Mouse (Mus musculus): ENCODE results near the gene Map4k4. TPM values are rescaled to one million over a fixed set of nuclear protein-coding genes. Genes with fewer than 3 reads are reported as not detected.

Gene Map4k4
- polyA plus RNA-seq, 1 experiment, result 0.01 TPM

DNA sequence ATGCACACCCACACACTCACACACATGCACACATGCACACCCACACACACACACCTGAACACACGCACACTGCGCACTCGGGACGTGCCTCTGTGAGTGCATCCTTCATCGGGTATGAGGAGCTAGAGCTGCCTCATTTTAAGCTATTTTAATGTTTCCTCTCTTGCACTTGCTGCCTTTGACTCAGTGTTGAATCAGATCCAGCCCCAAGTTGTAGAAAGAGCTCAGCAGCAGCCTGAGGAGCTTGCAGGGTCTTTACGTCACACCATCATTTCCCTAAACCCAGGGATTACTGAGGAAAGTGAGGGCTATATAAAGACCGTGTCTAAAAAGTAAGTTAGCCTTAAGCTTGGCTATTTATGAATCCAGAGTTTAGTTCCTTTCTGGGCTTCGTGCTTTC, 62.1 kb downstream of the Map4k4 start:
- no peak for TF ChIP-seq GATA1 (IDR thresholded peaks at IDR 0.05; ENCODE audit: low read length)

GRCm38 (mm10) chr1:39963821-39964220, 63.1 kb downstream of the Map4k4 start:
- no peak for TF ChIP-seq GATA1 (IDR thresholded peaks at IDR 0.05; ENCODE audit: low read length)

- TF ChIP-seq GATA1 (IDR thresholded peaks at IDR 0.05; ENCODE audit: low read length), result no peak
These were observed 63.7 kb downstream of the Map4k4 start for GRCm38 (mm10) chr1:39964427-39964826.

DNA sequence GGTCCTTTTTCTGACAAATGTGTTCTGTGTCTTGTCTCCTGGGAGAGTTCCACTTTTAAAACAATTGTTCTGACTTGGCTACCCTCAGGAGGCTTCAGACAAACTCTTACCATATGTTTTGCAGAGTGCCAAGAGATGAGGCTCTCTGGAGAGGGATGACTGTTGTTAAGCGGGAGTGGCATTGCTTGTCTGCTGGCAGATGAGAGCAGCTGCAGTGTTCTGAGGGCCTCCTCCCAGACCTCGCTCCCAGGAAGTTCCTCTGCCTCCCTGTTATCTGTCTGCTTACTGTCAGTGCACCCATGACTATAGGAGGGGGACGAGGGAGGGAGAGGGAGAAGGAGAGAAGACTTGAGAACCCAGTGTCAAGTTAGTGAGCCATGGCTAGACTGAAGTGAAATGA, 64.7 kb downstream of the Map4k4 start:
- TF ChIP-seq GATA1 (IDR thresholded peaks at IDR 0.05; ENCODE audit: low read length), result no peak

- no peak for TF ChIP-seq GATA1 (IDR thresholded peaks at IDR 0.05; ENCODE audit: low read length)
These were observed 68.3 kb downstream of the Map4k4 start for GRCm38 (mm10) chr1:39968999-39969398.

GRCm38 (mm10) chr1:39969771-39970406, 69.2 kb downstream of the Map4k4 start:
- TF ChIP-seq GATA1 (IDR thresholded peaks at IDR 0.05; ENCODE audit: low read length), result no peak

GRCm38 (mm10) chr1:39972411-39972810, 71.7 kb downstream of the Map4k4 start:
- TF ChIP-seq GATA1 (IDR thresholded peaks at IDR 0.05; ENCODE audit: low read length), result no peak

DNA sequence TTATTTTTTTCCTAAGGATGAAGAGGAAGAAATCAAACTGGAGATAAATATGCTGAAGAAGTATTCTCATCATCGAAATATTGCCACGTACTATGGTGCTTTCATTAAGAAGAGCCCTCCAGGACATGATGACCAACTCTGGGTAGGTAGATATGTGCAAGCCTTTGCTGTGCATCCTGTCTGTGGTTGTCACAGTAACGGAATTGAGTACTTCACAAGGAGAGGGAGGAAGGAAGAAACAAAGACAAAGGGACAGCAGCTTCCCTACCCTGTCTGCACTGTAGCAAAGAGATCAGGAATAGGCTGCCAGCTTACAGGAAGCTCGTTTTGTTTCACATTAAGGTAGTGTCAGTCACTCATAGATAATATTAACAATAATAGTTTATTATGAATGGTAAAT, 73.2 kb downstream of the Map4k4 start:
- TF ChIP-seq GATA1 (IDR thresholded peaks at IDR 0.05; ENCODE audit: low read length), result no peak

DNA sequence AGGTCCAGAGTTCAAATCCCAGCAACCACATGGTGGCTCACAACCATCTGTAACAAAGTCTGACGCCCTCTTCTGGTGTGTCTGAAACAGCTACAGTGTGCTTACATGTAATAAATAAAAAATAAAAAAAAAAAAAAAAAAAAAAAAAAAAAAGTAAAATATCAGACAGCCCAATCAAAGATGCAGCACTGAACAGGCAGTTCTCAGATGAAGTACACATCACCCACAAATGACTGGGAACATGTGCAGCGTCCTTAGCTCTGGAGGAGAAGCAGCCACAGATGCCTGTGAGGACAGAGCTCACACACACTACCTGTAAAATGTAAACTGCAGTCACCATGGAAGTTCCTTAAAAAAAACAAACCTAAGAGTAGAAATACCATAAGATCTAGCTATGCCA, 74.3 kb downstream of the Map4k4 start:
- no peak for TF ChIP-seq GATA1 (IDR thresholded peaks at IDR 0.05; ENCODE audit: low read length)

DNA sequence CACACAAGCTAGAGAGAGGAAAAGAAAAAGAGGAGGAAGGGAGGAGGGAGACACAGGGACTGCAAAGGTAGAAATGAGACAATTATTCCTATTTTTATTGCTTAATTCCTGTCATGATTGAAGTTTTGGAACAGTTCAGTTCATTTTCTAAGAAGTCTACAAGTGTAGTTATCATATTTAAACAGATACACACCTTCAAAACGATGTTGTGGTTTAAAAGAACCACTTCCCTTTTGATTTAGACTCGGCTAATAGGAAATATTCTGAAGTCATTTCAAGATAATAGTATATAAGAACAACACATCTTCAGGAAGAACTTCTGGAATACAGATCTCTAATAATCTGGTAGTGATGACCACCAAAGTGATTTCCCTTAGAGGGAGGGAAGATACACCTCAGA, 75.4 kb downstream of the Map4k4 start:
- no peak for TF ChIP-seq GATA1 (IDR thresholded peaks at IDR 0.05; ENCODE audit: low read length)

DNA sequence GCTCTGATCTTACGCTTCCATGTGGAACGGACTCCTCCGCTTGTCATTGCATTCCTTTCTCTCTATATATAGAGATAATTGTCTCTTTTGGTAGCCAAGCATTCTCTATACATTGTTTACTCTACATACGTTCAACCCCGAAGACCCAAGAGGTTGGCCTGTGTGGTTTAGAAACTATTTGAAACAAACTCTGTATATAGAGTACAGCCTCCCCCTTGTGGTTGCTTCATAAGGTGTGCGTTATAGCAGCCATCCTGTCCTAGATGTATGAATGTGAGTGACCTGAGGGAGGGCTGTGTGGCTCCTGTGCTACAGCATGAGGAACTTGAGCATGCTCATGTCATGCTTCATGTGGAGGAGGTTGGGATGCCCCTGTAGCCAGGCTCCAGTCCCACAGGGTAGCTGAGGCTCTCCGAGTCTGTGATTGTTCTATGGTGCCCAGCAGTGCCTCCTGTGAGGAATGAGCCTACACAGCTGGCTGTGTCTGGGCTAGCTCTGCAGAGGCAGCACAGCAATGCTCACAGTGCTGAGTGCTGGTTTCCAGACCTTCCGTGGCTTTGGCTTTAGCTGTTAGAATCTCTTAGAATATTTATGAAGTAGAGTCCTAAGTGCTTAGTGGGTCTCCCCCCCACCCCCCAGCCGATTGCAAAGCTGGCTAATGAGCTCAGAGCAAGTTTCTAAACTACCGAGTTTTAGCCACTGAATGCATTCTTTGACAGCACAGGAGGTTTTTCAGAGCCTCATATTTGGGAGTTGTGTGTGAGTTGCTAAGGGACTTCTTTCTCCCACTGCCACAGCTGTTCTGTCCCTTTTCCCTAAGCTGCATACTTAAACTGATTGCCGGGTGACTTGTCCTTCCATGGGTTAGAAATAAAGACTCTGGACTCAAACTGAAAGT, 76.4 kb downstream of the Map4k4 start:
- TF ChIP-seq GATA1 (IDR thresholded peaks at IDR 0.05; ENCODE audit: low read length), result no peak

DNA sequence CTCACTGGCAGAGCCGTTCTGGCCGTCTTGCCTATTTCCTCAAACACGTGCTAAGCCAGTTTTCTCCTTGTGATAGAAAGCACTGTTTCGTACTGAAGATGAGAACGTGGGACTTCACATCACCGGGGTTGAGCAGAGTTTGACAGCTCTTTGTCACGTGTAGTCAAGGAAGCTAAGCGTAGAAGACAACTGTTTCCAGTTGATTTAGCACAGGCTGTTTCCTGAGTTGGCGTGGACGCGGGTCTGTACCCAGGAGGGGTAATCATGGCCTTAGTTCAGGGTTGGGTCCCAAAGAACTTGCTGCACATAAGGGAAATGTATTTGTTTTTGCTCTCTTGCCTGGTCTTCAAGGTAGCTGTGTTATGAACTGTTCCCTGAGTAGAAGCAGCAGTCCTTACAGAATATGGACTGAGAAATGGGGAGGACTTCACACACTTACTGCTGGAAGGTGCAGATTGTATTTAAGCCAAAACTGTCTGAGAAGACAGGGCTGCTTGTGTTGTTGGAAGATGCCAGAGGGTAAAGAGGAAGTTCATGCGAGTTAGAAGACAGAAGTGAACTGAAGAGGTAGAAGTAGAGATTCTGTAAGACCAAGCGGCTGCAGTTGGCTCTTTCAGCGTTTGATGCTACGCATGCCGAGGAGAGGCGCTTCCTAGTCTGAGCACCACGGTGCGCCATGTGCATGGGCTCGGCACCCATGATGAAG, 78.2 kb downstream of the Map4k4 start:
- no peak for TF ChIP-seq GATA1 (IDR thresholded peaks at IDR 0.05; ENCODE audit: low read length)

- no peak for TF ChIP-seq GATA1 (IDR thresholded peaks at IDR 0.05; ENCODE audit: low read length)
These were observed 79.9 kb downstream of the Map4k4 start for GRCm38 (mm10) chr1:39980314-39981290.

DNA sequence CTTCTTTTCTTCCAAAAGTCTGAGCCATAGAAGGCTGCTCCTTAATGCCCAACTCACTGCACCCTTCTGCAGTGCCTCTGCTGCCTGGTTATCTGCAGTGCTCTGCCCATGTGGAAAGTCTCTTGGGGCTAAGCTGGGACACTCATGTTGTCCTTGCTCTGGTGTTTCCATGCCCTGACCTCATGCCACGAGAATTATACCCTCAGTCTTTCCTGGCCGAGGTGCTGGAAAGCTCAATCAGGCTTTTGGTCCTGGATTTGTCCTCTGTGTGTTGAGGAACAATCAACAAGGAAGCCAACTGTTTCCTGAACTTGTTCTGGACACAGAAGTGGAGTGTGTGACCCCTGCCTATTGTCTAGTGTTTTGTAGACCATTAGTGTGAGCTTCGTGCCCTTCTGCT, 81.3 kb downstream of the Map4k4 start:
- no peak for TF ChIP-seq GATA1 (IDR thresholded peaks at IDR 0.05; ENCODE audit: low read length)
